Mouse (Mus musculus) cerebellum, adult 8-10 months (tissue): ENCODE results near the gene Snx20.
A peak's percentile ranks its signal among the peaks of the same experiment; 100 is the strongest.

ENCODE experiments used
- DNase-seq: peaks from one replicate; pipeline ENCODE4 v3.0.0; 2022

The Snx20 gene

GRCm38 (mm10) chr8:88603446-88603989 lies 32.4 kb downstream of the Snx20 start:
- DNase-seq, result no peak

- DNase-seq, result peak; percentile 36
Observed at GRCm38 (mm10) chr8:88599491-88599890, 36.4 kb downstream of the Snx20 start.

DNA sequence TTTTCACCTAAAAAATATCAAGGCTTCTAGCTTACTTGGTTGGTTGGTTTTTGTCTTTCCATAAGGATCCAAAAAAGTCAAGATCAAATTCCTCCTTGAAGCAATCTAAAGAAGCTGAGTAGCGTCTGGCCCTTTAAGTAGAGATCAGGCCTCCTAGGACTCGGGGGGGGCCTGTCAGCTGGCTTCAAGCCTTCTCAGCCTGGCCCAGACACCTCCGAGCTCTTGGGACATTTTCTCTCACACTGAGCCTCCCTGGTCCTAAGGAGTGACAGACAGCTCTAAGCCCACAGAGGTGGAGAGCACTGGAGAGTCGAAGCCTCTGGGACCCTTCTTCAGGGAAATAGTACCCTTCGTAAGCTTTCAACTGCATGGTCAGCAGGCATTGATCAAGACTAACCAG lies 37.4 kb downstream of the Snx20 start:
- no peak for DNase-seq

GRCm38 (mm10) chr8:88596042-88596441 lies 39.9 kb downstream of the Snx20 start:
- no peak for DNase-seq

GRCm38 (mm10) chr8:88593947-88594346 lies 42.0 kb downstream of the Snx20 start:
- no peak for DNase-seq

DNA sequence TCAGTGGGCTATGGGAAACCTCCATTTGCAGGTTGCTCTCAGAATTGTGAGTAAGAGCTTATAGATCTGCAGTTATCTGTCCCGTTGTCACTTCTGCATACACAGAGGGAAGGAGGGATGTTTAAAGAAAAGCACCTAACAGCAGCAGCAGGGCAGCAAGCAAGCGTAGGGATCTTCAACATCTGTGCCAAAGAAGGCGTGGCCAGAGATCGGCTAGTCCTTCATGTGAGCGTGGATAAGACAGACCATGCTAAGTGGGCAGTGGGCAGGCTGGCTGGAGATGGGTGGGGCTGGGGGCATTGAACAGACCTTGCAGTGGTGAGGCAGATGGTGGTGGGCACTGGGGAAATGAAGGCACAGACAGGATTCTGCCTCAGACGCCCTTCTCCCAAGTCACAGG lies 45.7 kb downstream of the Snx20 start:
- DNase-seq, result no peak

GRCm38 (mm10) chr8:88588205-88588889 lies 47.6 kb downstream of the Snx20 start:
- DNase-seq, result no peak

- no peak for DNase-seq
Observed at GRCm38 (mm10) chr8:88583863-88584262, 52.1 kb downstream of the Snx20 start.

- DNase-seq, result no peak
Observed at GRCm38 (mm10) chr8:88580785-88581184, 55.1 kb downstream of the Snx20 start.

DNA sequence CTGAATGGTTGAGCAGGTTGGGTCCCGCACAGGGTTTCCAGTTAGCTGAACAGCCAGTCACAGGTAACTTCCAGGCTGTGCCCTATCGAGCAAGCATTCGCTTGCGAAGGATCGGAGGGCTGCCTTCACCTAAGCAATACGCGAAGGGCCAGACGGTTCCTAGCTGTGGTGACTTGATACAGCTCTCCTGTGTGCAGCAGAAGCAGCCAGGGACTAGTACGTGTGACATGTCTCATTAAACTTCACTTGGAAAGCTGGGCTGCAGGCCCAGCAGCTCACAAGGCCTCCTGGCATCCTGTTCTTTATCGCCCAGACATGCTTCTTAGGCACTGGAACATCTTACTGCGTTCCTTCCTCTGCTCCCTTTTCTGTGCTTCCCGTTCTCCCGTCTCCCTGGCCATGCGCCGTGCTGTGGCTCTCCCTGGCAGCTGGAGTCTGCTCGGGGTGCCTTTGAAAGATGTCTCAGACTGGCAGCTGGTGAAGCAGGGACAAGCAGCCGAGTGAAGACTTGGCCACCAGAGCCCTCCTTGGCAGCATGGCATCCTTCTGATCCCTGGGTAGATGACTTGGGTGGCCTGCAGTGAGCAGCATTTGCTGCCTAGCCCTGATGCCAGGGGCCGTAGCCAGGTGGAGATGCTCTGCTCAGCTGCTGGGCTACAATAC lies 56.1 kb downstream of the Snx20 start:
- DNase-seq, result peak; percentile 36

DNA sequence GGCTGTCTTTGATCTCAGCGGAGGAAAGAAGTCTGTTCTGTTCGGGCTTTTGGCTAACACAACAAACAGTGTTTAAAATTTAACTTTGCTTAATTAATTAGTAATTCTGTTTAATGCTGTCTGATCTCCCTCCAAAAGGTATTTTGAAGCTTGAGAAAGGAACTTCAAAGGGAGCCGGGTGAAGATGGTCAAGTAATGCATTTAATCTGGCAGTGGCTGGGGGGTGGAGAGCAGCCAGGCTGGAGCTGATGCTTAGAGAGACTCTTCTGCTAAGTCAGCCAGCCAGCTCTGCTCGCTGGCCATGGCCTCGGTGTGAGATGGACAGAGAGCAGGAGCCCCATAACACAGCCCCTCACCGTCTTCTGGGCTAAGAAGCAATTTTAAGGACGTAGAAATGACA lies 56.7 kb downstream of the Snx20 start:
- no peak for DNase-seq

DNA sequence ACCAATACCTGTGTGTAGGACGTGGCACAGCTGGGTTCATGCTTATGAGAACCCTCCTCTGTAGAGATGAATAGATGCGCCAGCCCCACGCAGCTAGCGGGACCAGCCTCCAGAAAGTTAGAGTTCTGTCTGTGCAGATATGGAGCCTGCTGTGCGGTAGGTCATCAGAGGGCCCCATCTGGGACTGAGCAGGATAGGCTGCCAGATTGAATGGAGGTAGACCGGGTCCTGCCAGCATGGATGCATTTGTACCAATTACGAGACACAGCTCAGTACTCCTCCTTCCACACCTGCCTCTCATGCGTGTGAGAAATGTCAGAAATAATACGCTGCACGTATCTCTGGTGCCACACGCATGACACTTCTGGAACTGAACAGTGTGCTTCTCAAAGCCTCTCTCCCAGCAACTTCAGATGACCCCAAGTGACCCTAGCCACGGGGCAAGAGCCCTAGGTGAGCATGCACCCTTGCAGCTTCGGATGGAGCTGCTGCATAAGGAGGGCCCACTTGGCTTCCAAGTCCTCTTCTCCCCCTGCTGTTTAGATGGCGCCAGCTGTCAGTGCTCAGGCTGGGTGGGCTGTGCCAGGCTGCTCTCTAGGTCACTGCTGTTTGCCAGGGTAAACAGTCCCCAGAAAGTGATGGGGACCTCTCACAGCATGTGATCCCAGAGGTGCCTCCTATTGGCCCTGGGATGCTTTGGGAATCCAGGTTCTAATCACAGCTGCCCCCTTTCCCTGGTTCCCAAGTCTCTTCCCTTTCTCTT lies 57.3 kb downstream of the Snx20 start:
- DNase-seq, result no peak

DNA sequence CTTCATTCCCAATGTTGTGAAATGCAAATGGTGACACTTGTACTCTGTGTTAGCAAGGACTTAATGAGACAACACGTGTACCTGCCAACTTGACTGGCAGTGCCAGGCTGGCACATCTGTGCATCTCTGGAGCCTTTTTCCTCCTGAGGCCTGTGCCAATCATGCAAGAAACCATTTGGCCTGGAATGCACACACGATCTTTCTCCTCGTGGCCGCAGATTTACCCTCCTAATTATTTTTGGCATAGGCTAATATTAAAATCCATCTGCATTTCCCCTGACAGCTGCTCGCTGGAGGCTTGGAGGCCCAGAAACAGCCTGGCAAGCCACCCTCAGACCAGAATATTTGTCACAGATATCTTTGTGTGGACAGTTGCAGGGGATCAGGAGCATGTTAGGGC lies 58.3 kb downstream of the Snx20 start:
- DNase-seq, result no peak
